Mouse (Mus musculus) liver, embryonic 11.5 days (tissue): ENCODE data around the gene Smyd2. TPM values are rescaled to one million over a fixed set of nuclear protein-coding genes. Genes with fewer than 3 reads are reported as not detected.

Source experiments
- ATAC-seq: fragments of 200-750 bp; cut with Nextera tagmentation; replicated peaks from 2 replicates; pipeline ENCODE4 v1.8.0; 2017; ENCODE audit warnings: moderate number of reproducible peaks, mild to moderate bottlenecking, moderate TSS enrichment, moderate library complexity; ENCODE audit not compliant: low FRiP score
- DNase-seq: peaks from one replicate; pipeline ENCODE4 v3.0.0-alpha.2; 2017; ENCODE audit warnings: low spot score
- H3K27ac ChIP-seq: fragments of 300-500 bp; sonication (generic); 2 replicates; pipeline ENCODE4 v1.5.1; 2014; ENCODE audit warnings: mild to moderate bottlenecking, low read depth, low read length, control low read depth
- H3K27me3 ChIP-seq: fragments of 300-500 bp; sonication (generic); replicated peaks from 2 replicates; pipeline ENCODE4 v1.6.1; 2014; ENCODE audit warnings: low read length, mixed read lengths; ENCODE audit not compliant: control insufficient read depth, insufficient read depth
- H3K36me3 ChIP-seq: fragments of 300-500 bp; sonication (generic); 2 replicates; pipeline ENCODE4 v1.6.1; 2014; ENCODE audit warnings: mild to moderate bottlenecking, low read length, moderate library complexity, mixed read lengths; ENCODE audit not compliant: control insufficient read depth, insufficient read depth
- H3K4me1 ChIP-seq: fragments of 300-500 bp; sonication (generic); replicated peaks from 2 replicates; pipeline ENCODE4 v1.6.1; 2014; ENCODE audit warnings: low read length, mixed read lengths; ENCODE audit not compliant: control insufficient read depth, insufficient read depth
- H3K4me2 ChIP-seq: fragments of 300-500 bp; sonication (generic); 2 replicates; pipeline ENCODE4 v1.6.1; 2014; ENCODE audit warnings: mild to moderate bottlenecking, control low read depth, moderate library complexity
- H3K4me3 ChIP-seq: fragments of 300-500 bp; sonication (generic); 2 replicates; pipeline ENCODE4 v1.5.1; 2014; ENCODE audit warnings: low read depth, low read length, control low read depth
- H3K9ac ChIP-seq: fragments of 300-500 bp; sonication (generic); 2 replicates; pipeline ENCODE4 v1.6.1; 2014; ENCODE audit warnings: low read depth, low read length, control low read depth
- H3K9me3 ChIP-seq: fragments of 300-500 bp; sonication (generic); 2 replicates; pipeline ENCODE4 v1.6.1; 2016; ENCODE audit warnings: low read length, inconsistent platforms, mixed read lengths; ENCODE audit not compliant: control insufficient read depth
- WGBS: fragments of 180-500 bp; shearing (Covaris S2); extraction: QIAGEN DNeasy Blood & Tissue Kit; methylation state at CpG from one replicate; pipeline ENCODE4 v1.1.7; 2014; 5-methylcytosine and 5-hydroxymethylcytosine counted together
- polyA plus RNA-seq: library from polyadenylated mRNA; unstranded; fragments of >200 nt; fragmentation: Nextera tagmentation; extraction: Ambion mirVana; gene quantifications from 2 replicates; pipeline ENCODE4 v1.2.1, GENCODE M21; 2014

The Smyd2 gene
- polyA plus RNA-seq = 75.7 and 77.8 TPM in 2 replicates

DNA sequence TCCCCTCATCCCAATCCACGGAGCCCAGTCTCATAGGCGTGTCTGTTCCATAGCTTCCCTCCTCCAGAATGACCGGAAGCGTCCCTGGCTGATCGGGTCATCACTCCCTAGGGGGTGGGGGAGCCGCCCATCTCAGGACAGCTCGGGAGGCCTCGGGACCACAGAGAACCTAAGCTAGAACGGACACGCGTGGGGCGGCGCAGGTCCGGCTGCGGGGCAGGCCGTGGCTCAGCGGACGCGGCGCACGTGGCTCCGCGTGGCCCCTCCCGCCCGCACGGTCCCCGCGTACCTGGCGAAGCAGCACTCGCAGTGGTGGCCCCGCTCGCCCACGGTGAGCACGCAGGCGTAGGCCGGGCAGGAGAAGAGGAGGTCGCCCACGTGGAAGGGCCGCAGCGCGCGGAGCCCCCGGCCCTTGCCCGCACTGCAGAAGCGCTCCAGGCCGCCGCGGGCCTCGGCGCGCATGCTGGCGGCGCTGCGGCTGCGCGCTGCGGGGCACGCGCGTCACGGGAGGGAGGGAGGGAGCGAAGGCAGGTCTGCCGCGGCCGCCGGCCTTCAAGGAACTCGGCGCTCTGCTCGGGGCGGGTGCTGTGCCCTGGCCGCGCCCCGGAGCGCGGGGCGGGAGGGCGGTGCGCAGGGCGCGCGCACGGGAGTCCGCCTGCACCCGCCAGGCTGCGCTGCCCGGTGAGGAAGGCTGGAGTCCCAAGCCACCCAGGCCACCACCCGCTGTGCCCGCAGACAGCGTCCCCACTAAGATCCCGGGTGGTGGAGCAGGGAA, at the start of gene Smyd2:
Smyd2 (minus strand) TSS at position 546 of the 775 bp plus-strand sequence.
- ATAC-seq = peak; percentile 93
- peak within 1 kb of the TSS; percentile 80 for H3K27ac ChIP-seq

DNA sequence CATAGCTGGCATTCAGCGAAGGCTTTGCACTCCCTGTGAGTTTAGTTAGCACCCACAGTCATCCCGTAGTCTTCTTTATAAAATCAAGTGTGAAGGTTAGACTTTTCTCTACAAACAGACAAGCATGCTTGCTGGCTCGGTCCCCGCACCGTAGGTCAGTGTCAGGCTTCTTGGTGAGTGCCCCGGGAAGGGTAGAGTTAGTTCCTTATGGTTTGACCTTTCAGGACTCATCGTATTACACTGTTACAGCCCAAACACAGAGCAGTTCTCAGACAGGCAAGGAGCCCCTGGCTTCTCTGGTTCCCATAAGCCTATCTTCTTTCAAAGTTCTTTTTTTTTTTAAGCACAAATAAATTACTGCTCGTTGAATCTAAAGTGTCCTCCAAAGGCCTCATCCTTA, 48.2 kb upstream of the Smyd2 start:
- WGBS = 81% methylated on average over 8 of the region's 8 CpGs
- Histone ChIP-seq H3K9ac (no peak overlapping the region), H3K36me3 (no peaks in the 10 kb centered on the region), H3K4me2 (no peak overlapping the region), H3K4me3 (no peak overlapping the region), H3K4me1 (no peaks in the 10 kb centered on the region), H3K27me3 (no peaks in the 10 kb centered on the region), H3K9me3 (no peaks in the 10 kb centered on the region), H3K27ac (no peak overlapping the region)
- ATAC-seq (no peak), DNase-seq (no peak)

More for the DNA sequence above, at the start of gene Smyd2:
- no peaks in the 10 kb centered on the region for H3K27me3 ChIP-seq
- DNase-seq = peak; percentile 73
- H3K9me3 ChIP-seq = no peaks in the 10 kb centered on the region
- peak within 1 kb of the TSS; percentile 86 for H3K4me3 ChIP-seq
- peaks cover 11% of the 10 kb centered on the region for H3K4me1 ChIP-seq
- H3K4me2 ChIP-seq = peak within 1 kb of the TSS; percentile 87
- no peaks in the 10 kb centered on the region for H3K36me3 ChIP-seq
- H3K9ac ChIP-seq = peak within 1 kb of the TSS; percentile 90
- under 1% methylated on average over 79 of the region's 90 CpGs for WGBS

DNA sequence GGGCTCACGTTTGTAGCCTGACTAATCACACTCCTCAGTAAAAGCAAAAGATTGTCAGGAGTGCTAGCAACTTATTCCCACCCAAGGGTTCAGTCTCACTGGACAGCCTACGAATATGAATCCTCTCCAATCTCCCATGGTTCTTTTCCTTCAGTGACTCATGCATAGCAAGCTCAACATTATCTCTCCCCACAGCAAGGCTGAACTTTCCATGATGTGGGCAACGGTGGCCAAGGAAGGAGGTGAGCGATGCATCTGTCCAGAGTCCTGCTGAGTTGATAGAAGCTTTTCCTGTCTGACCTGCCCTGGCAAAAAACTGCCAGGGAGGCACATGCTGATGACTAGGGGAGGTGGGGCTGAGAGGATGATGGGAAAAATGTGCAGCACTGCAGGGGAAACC, 45.9 kb upstream of the Smyd2 start:
- WGBS = 52% methylated on average over 4 of the region's 4 CpGs
- Histone ChIP-seq H3K36me3 (no peaks in the 10 kb centered on the region), H3K4me1 (no peaks in the 10 kb centered on the region), H3K9ac (no peak overlapping the region), H3K4me2 (no peak overlapping the region), H3K4me3 (no peak overlapping the region), H3K27ac (no peak overlapping the region), H3K27me3 (no peaks in the 10 kb centered on the region), H3K9me3 (no peaks in the 10 kb centered on the region)
- DNase-seq (no peak), ATAC-seq (no peak)

DNA sequence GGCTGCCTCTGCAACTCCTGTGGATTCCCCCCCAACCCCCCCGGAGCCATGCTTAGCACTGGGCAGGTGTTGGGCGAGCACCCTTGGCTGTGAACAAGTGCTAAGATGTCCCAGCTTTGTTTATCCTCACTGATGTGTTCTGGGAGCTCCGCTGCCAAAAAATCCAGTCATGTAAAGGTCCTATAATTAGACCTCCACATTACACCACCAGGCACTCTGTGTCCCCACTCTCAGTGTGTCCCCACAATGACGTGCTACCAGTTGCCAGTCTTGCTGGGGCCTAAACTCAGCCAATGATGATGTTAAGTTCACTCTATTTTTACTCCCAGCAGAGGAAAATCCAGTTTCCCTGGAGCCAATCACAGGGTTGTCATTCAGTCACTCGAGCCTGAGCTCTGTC, 38.3 kb upstream of the Smyd2 start:
- Histone ChIP-seq H3K27ac (no peak overlapping the region), H3K36me3 (no peaks in the 10 kb centered on the region), H3K9ac (no peak overlapping the region), H3K27me3 (no peaks in the 10 kb centered on the region), H3K4me1 (no peaks in the 10 kb centered on the region), H3K9me3 (no peaks in the 10 kb centered on the region), H3K4me3 (no peak overlapping the region), H3K4me2 (no peak overlapping the region)
- ATAC-seq (no peak), DNase-seq (no peak)
- 55% methylated on average over 5 of the region's 5 CpGs for WGBS

DNA sequence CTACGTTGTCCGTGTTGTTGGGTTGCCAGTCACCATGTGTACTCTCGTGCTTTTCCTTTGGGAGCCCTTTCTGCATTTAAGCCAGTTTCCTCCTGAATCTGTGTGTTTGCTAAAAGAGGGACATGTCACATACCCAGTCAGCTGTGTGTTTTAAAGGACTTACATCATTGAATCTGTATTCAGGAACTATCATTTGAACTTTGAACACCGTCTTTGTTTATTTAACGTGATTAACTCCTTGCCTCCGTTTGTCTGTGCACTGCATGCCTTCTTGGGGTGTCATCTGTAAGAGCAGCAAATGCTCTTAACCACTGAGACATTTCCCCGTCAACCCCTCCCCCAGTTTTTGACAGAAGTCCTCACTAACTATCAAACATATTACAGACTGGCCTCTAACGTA, 37.6 kb upstream of the Smyd2 start:
- Histone ChIP-seq H3K27ac (no peak overlapping the region), H3K27me3 (no peaks in the 10 kb centered on the region), H3K9me3 (no peaks in the 10 kb centered on the region), H3K9ac (no peak overlapping the region), H3K4me1 (no peaks in the 10 kb centered on the region), H3K4me2 (no peak overlapping the region), H3K36me3 (no peaks in the 10 kb centered on the region), H3K4me3 (no peak overlapping the region)
- DNase-seq (no peak), ATAC-seq (no peak)
- WGBS = 74% methylated on average over 8 of the region's 8 CpGs

DNA sequence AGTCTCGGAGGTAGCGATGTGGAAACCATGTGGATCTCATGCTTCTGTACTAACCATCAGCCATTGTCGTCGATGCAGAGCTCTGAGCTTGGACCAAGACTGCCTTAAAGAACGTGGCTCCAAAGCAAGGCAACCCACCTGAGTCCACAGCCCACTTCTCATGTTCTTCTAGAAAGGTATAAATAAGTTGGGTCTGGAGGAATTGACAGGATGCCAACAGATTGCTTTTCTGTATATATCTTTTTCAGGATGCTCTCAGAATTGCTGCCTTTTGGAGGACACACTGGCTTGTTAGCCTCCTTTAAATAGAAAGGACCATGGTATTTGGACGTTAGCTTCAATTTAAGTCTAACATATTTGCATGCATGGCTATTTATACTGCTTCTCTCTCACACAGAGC, 29.7 kb upstream of the Smyd2 start:
- Histone ChIP-seq H3K4me1 (no peaks in the 10 kb centered on the region), H3K36me3 (no peaks in the 10 kb centered on the region), H3K9ac (no peak overlapping the region), H3K4me2 (no peak overlapping the region), H3K4me3 (no peak overlapping the region), H3K9me3 (no peaks in the 10 kb centered on the region), H3K27ac (no peak overlapping the region), H3K27me3 (no peaks in the 10 kb centered on the region)
- WGBS = 75% methylated on average over 6 of the region's 6 CpGs
- no peak for DNase-seq
- ATAC-seq = no peak

DNA sequence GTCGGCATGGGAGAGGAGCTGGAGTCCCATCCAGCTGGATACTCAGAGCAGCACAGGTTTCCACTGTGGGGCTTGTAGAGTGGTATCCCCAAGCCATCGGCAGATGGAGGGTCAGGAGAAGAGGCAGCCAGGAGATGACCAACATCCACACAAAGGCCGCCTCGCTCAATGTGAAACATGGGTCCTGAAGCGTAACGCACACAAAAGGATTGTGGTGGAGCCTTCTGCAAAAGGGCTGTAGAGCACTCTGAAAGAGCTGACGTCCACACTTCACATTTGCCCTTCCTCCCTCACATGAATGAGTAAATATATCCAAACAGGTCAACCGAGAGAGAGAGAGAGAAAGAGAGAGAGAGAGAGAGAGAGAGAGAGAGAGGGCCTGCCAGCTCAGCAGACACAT, 25.2 kb upstream of the Smyd2 start:
- H3K27me3 ChIP-seq = no peaks in the 10 kb centered on the region
- H3K4me3 ChIP-seq = no peak overlapping the region
- H3K36me3 ChIP-seq = no peaks in the 10 kb centered on the region
- no peak for ATAC-seq
- H3K9me3 ChIP-seq = no peaks in the 10 kb centered on the region
- DNase-seq = no peak
- no peak overlapping the region for H3K27ac ChIP-seq
- WGBS = 75% methylated on average over 8 of the region's 8 CpGs
- H3K4me1 ChIP-seq = no peaks in the 10 kb centered on the region
- H3K9ac ChIP-seq = no peak overlapping the region
- no peak overlapping the region for H3K4me2 ChIP-seq

DNA sequence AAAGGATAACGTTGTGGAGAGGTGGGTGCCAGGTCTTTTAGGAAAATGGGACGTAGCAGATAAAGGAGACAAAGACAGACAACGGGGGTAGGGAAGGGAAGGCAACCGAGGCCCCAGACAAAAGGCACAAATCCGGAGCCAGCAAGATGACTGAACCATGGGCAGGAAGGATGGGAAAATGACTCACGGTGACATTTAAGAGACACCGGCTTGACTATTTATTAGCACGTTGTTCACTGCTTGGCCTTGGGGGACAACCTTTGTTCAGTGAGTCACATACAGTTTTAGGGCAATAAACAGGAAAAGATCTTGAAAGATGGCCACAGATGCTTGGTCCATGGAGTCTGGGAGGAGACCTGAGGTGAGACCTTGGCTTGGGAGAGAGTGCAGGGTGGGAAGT, 24.0 kb upstream of the Smyd2 start:
- Histone ChIP-seq H3K9ac (no peak overlapping the region), H3K9me3 (no peaks in the 10 kb centered on the region), H3K4me2 (no peak overlapping the region), H3K36me3 (no peaks in the 10 kb centered on the region), H3K27ac (no peak overlapping the region), H3K4me3 (no peak overlapping the region), H3K4me1 (no peaks in the 10 kb centered on the region), H3K27me3 (no peaks in the 10 kb centered on the region)
- no peak for ATAC-seq
- WGBS = 75% methylated on average over 8 of the region's 8 CpGs
- no peak for DNase-seq

DNA sequence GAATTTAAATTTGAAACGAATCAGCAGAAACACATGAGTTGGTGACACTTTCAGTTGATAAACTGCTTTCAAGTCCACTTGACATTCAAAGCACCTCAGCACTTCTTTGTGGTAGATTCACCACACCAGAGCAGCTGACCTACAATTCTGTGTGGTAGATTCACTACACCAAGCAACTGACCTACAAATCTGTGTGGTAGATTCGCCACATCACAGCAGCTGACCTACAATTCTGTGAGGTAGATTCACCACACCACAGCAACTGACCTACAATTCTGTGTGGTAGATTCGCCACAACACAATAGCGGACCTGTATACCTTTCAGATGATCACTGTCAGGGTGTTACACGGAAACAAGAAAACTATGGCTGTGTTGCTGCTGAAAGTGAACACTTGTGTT, 19.6 kb upstream of the Smyd2 start:
- Histone ChIP-seq H3K36me3 (no peaks in the 10 kb centered on the region), H3K9me3 (no peaks in the 10 kb centered on the region), H3K27ac (no peak overlapping the region), H3K4me1 (no peaks in the 10 kb centered on the region), H3K9ac (no peak overlapping the region), H3K4me3 (no peak overlapping the region), H3K27me3 (no peaks in the 10 kb centered on the region), H3K4me2 (no peak overlapping the region)
- DNase-seq (no peak), ATAC-seq (no peak)
- 81% methylated on average over 5 of the region's 5 CpGs for WGBS
